In the genomic region with DNA sequence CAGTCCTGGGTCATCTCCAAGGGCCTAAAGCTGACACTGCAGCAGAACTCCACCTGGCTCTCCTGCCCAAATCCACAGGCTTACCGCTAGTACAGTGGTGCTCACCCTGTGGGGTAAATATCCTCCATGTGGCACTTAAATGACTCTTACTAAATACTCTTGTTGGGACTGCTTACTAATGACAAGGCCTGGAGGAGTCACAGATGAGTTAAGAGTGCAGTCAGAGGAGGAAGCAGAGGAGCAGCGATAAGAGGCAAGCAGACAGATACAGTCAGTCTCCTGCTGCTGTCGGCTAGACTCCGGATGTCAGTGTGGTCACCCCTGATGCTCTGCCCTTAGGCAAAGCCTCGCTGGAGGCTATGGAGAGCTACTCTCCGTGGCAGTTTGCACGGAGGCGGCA, we compare ENCODE assay signal across 19 mouse cellular contexts. TPM values are rescaled to one million over a fixed set of nuclear protein-coding genes. Genes with fewer than 3 reads are reported as not detected.
A peak's percentile ranks its signal among the peaks of the same experiment; 100 is the strongest.
DNase-seq lines count a peak whose midpoint lies in the region; ATAC-seq and TF ChIP-seq lines count a peak whose summit lies in the region.
"Had no signal": no experiment of that assay in that cellular context is flagged by ENCODE, and none has a peak within 500 bp of the region (broad histone marks: within the 10 kb centered on the region; RNA-seq: fewer than 3 reads in every experiment).

No protein-coding gene starts in this region.

- H3K27me3 ChIP-seq in heart, embryonic 15.5 days, result no peaks in the 10 kb centered on the region
- H3K27me3 ChIP-seq in testis, adult 2 months (ENCODE audit: control insufficient read depth, insufficient read depth, low read length), result no peaks in the 10 kb centered on the region
- H3K27me3 ChIP-seq in liver, embryonic 13.5 days, result no peaks in the 10 kb centered on the region
- H3K27me3 ChIP-seq: embryonic facial prominence, embryonic 12.5 days; forebrain, embryonic 12.5 days; limb, embryonic 15.5 days had no signal

- no peak overlapping the region for H3K9ac ChIP-seq in heart, embryonic 15.5 days
- H3K9ac ChIP-seq in liver, embryonic 13.5 days, result peak overlapping the region; percentile 7; the same call in 1 of the 2 replicates
- H3K9ac ChIP-seq: embryonic facial prominence, embryonic 12.5 days; forebrain, embryonic 12.5 days; limb, embryonic 15.5 days had no signal

- H3K4me1 ChIP-seq in heart, embryonic 15.5 days (replicated peaks), result peaks cover 32% of the 10 kb centered on the region
- H3K4me1 ChIP-seq in testis, adult 2 months (ENCODE audit: control insufficient read depth, insufficient read depth, low read length), result peaks cover 7% of the 10 kb centered on the region
- H3K4me1 ChIP-seq in liver, embryonic 13.5 days (replicated peaks), result peaks cover 24% of the 10 kb centered on the region
- H3K4me1 ChIP-seq: embryonic facial prominence, embryonic 12.5 days; forebrain, embryonic 12.5 days had no signal

- 0 out of 2 replicates have a peak overlapping the region, but pooled peaks have one; percentile 36 for H3K27ac ChIP-seq in heart, embryonic 15.5 days
- peak overlapping the region; percentile 18 for H3K27ac ChIP-seq in testis, adult 2 months (ENCODE audit: control insufficient read depth, insufficient read depth, low read depth, low read length)
- H3K27ac ChIP-seq in liver, embryonic 13.5 days, result 0 out of 2 replicates have a peak overlapping the region, but pooled peaks have one; percentile 13
- H3K27ac ChIP-seq: embryonic facial prominence, embryonic 12.5 days; forebrain, embryonic 12.5 days; left cerebral cortex, adult 2 months; limb, embryonic 15.5 days had no signal

- intact Hi-C loops in left cerebral cortex, postnatal 4 days (cut with DNase I), result no loop called here

- no peak overlapping the region for H3K4me3 ChIP-seq in heart, embryonic 15.5 days
- H3K4me3 ChIP-seq in testis, adult 2 months (ENCODE audit: control insufficient read depth, low read depth, low read length), result no peak overlapping the region
- H3K4me3 ChIP-seq in liver, embryonic 13.5 days (replicated peaks), result no peak overlapping the region
- H3K4me3 ChIP-seq: embryonic facial prominence, embryonic 12.5 days; forebrain, embryonic 12.5 days; left cerebral cortex, adult 2 months; limb, embryonic 15.5 days; myocyte had no signal

- no peak overlapping the region for H3K4me2 ChIP-seq in heart, embryonic 15.5 days
- no peak overlapping the region for H3K4me2 ChIP-seq in liver, embryonic 13.5 days
- H3K4me2 ChIP-seq: embryonic facial prominence, embryonic 12.5 days; forebrain, embryonic 12.5 days; limb, embryonic 15.5 days had no signal

- TF ChIP-seq POLR2A in testis, adult 2 months (IDR thresholded peaks at IDR 0.05; ENCODE audit: control insufficient read depth, low read depth, low read length), result no peak

- peaks cover 9% of the 10 kb centered on the region; the same call in 1 of the 2 replicates for H3K36me3 ChIP-seq in heart, embryonic 15.5 days
- peaks cover 2% of the 10 kb centered on the region; the same call in 1 of the 2 replicates for H3K36me3 ChIP-seq in testis, adult 2 months (ENCODE audit: control insufficient read depth, insufficient read depth, low read length)
- H3K36me3 ChIP-seq in liver, embryonic 13.5 days, result peaks cover 12% of the 10 kb centered on the region

- H3K9me3 ChIP-seq in heart, embryonic 15.5 days (replicated peaks), result no peaks in the 10 kb centered on the region
- no peaks in the 10 kb centered on the region for H3K9me3 ChIP-seq in liver, embryonic 13.5 days (replicated peaks)
- H3K9me3 ChIP-seq: embryonic facial prominence, embryonic 12.5 days; forebrain, embryonic 12.5 days; G1E; limb, embryonic 15.5 days had no signal

- no peak for DNase-seq in heart, postnatal 4 days
- no peak for DNase-seq in testis, postnatal 10 days (ENCODE audit: low spot score)
- DNase-seq in liver, embryonic 13.5 days, result peak; percentile 13
- no peak for DNase-seq in gastrocnemius, adult 18-20 months (ENCODE audit: low spot score)
- no peak for DNase-seq in retina, postnatal 1 day
- no peak for DNase-seq in left cerebral cortex, postnatal 4 days
- DNase-seq: adrenal gland, postnatal 25 days; cerebellum, postnatal 36 days; right cerebral cortex, postnatal 25 days; thymus, adult 2 months had no signal

- peak; percentile 47; the same call in 1 of the 2 replicates for ATAC-seq in heart, embryonic 15.5 days (replicated peaks; ENCODE audit: insufficient number of reproducible peaks, insufficient read depth, low FRiP score, low read depth)
- peak; percentile 75 for ATAC-seq in liver, embryonic 13.5 days (ENCODE audit: low read depth)
- ATAC-seq: intestine, embryonic 16.5 days had no signal

- WGBS in heart, embryonic 15.5 days, result 23% methylated on average over 8 of the region's 8 CpGs
- WGBS in liver, embryonic 13.5 days (ENCODE audit: insufficient replicate concordance), result 29% methylated on average over 8 of the region's 8 CpGs

- no peak for TF ChIP-seq CTCF in testis, adult 2 months (IDR thresholded peaks at IDR 0.05; ENCODE audit: control insufficient read depth, insufficient read depth, insufficient replicate concordance, low read depth, low read length)

RNA-seq across cellular contexts. Expression of a gene that starts 46.1 kb away (rescaled TPM):
- 92.0 and 102 TPM in 2 replicates for polyA plus RNA-seq in heart, embryonic 15.5 days (2015; fragmentation: Nextera tagmentation; extraction: Ambion mirVana)
- 100 to 1,000 TPM; 124 TPM for total RNA-seq in heart, postnatal 4 days (2021)
- 13.8 and 17.9 TPM in 2 replicates for polyA plus RNA-seq in testis, adult 2 months (2012; rRNA removed)
- polyA plus RNA-seq in liver, embryonic 13.5 days (2015; fragmentation: Nextera tagmentation; extraction: Ambion mirVana), result 74.7 and 93.0 TPM in 2 replicates
- 100 to 1,000 TPM; 119 TPM for total RNA-seq in gastrocnemius, adult 18-20 months (2021)
- total RNA-seq in left cerebral cortex, postnatal 4 days (2021), result 10 to 100 TPM; 58.4 to 71.4 TPM
